Mouse (Mus musculus) thymus, postnatal 25 days (tissue): ENCODE measurements at regions not wholly inside any gene's neighbourhood (a gene's known extent, or its start where the extent isn't known, plus 50 kb on each side); places are given as distances from the start of the nearest gene placed in this dataset.
"Not testable (repeated sequence)": the region's sequence is repeated elsewhere in the genome, so short reads cannot be mapped to it uniquely, and the experiment has no call there.

Source experiments
- DNase-seq: peaks from one replicate; pipeline ENCODE4 v3.0.0; 2022

DNA sequence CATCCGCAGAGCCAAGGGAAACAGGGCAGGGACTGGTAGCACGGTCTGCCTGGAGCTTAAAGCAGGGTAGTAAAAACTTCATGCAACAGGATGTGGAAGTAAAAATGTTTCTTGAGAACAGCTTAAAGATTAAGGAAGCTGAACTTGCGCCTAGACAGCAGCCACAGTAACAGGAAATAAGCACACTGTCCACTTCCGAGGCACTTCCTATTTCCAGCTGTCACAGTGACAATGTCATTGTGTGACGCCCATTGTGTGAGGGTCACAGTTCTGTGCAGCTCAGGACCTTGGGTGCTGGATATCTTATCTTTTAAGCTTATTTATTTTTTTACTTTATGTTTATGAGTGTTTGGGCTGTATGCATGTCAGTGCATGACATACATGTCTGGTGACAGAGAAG, 147.7 kb upstream of the Ubl3 start:
- no peak for DNase-seq

- no peak for DNase-seq
Observed at GRCm38 (mm10) chr5:148697631-148698368, 145.2 kb upstream of the Ubl3 start.

- no peak for DNase-seq
Observed at GRCm38 (mm10) chr5:148694352-148694751, 141.8 kb upstream of the Ubl3 start.

DNA sequence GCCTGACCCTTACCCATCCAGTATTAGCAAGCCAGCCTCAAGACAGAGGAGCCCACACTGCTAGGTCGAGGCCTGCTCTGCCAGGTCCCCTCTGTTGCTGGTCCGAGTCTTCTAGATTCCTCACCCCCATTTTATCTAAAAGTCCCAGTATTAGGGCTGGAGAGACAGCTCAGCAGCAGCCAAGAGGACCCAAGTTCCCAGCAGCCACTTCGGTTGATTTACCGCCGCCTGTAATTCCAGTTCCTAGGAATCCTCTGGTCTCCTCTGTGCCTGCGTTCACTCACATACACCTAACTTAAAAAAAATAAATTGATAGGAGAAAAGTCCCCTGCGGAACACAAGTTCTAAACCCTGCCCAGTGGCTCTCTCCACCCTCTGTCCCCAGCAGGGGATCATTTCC, 138.9 kb upstream of the Ubl3 start:
- no peak for DNase-seq

DNA sequence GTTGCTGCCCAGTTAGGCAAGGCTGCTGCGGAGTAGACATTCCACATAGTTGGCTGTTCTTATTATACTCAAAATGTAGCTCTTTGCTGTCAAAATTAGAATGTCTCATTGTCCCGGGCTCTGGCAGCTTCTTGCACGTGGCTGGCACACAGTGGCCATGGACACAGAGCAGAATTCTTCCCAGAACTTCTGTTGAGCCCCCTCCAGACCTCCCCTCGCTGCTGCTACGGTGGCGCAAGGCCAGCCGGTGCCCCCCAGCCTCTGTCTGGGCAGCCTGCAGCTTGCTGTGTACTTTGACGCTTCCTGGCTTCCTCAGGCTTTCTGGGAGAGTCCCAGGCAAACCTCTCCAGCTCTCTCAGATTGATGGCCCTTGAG, 138.2 kb upstream of the Ubl3 start:
- no peak for DNase-seq

DNA sequence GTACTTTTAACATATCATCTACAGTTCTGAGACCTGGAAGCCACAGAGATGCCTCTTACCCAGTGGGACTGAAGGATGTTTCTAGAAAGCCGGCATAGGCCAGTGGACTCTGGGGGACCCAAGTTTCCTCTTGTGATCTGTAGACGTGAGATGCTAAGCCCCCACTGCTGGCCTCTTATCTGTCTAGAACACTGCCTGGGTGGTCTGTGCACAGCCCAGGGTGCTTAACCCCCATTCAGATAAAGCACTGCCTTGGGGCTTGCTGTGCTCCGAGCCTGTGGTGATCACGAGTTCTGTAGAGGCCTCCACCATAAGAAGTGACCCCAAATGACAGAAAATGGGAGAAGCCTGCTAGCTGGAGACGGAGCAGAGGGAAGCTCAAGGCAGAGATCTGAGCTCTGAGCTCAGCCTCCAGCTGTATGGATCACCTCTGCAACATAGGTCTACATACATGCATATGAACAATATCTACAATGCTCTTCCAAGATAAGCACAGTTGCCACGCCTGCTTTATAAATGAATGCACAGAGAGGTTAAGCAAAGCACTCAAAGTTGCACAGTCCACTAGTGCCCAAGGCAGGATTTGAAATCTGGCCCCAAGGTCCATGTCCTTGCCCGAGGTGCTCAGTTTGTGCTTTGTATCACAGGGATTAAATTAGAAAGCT, 137.7 kb upstream of the Ubl3 start:
- DNase-seq: no peak

DNA sequence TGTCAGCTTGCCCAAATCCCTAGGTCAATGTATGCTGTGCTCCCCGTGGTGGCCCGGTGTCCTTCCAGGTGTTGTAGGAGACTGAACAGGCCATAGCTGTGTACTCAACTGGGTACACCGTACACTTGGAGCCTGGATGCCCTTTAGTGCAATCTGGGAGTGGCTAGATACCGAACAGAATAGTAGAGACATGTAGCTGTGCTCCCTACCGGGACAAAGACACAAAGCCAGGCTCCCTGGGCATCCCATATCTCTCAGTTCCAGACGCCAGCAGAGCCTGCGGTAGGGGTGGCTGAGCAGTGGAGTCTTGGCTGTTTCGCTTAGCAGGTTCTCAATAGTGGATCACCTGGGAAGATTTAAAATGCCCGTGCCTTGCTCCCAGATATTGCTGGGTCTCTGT, 136.7 kb upstream of the Ubl3 start:
- DNase-seq: no peak

GRCm38 (mm10) chr5:148688501-148688900, 135.9 kb upstream of the Ubl3 start:
- DNase-seq: no peak

DNA sequence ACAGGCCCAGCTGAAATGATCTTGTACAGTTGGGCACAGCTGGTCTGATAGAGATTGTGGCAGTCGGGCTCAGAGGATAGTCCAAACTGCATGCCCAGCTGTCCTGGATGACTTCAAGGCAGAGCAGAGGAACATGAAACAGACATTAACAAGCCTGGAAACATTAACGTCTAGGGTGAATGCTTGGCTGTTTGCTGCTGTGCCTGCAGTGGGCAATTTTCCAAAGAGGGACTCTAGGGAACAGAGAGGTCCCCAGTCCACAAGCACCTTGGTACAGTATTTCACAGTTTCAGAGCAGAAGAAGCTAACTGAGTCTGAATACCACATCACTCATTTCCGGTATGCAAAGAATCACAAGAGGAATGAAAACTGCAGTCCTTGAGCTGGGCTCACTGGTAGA, 135.2 kb upstream of the Ubl3 start:
- no peak for DNase-seq

DNA sequence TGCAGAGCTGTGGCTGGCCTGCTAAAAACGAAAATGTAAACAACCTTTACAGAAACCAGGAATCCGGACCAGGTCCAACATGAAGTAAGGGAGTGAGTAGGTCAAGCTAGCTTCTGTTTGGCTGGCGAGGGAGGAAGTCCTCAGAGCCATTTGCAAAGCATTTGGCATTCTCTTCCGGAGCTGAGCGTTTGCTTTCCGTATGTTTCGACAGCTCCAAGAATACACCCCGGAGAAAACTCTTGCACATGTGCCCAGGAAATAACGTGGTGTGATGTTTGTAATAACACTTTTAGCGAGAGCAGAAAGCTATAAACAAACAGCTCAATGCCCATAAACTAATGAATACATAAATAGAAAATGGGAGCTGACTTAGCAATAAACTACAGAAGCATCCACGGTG, 131.6 kb upstream of the Ubl3 start:
- DNase-seq: no peak

- DNase-seq: no peak
Observed at GRCm38 (mm10) chr5:148682553-148682952, 130.0 kb upstream of the Ubl3 start.

DNA sequence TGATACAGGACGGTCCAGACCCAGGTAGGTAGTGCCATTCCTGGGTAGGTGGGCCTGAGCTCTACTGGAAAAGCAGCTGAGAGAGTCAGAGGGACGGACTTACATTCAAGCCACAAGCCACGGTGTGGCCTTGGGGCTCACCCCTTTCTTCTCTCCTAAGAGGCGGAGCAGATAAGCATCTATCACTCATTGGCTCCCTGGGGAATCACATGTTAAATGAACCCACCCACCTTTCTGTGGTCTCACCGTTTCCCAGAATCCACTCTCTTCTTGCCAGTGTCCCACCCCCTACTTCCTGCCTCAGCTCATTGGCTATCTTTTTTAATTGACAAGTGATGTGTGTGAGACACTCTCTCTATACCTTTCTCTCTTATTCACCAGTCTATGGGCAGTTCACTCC, 127.8 kb upstream of the Ubl3 start:
- no peak for DNase-seq

DNA sequence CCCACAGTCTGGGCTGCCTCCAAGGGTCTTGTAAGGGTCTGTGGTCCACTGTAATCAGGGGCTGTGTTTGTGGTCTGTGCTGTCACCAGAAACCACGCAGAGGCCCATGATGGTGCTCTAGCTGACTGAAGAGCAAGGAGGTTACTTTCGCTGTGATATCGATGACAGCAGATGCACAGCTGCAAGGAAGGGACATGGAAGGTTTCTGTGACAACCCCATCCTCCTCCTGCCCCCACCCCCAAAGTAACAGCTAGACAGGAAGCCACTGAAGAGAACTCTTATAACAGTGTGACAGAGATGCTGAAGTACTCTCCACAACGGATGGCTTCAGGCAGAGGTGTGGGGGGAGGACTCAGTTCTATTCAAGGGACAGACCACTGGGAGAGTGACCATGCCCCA, 127.0 kb upstream of the Ubl3 start:
- DNase-seq: peak; percentile 33

GRCm38 (mm10) chr5:148678285-148678937, 125.8 kb upstream of the Ubl3 start:
- DNase-seq: not testable (repeated sequence)

- DNase-seq: peak; percentile 26
Observed at GRCm38 (mm10) chr5:148674281-148674680, 121.7 kb upstream of the Ubl3 start.

- no peak for DNase-seq
Observed at GRCm38 (mm10) chr5:148662281-148662741, 109.7 kb upstream of the Ubl3 start.

DNA sequence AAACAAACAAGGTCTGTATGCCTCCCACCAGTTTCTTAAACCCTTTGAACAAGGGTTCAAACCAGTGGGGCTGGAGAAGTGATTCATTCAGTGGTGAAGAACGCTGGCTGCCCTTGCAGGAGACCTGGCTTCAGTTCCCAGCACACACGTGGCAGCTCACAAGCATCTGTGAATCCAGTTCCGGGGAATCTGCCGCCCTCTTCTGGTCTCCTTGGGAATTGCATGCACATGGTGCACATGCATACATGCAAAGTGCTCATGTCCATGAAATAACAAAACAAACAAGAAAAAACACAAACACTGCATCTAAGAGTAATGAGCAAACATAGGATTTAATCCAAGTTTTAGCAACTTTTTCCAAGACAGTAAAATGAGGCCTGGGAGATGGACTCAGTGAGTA, 108.5 kb upstream of the Ubl3 start:
- DNase-seq: peak; percentile 15

GRCm38 (mm10) chr5:148657936-148658640, 105.5 kb upstream of the Ubl3 start:
- DNase-seq: no peak

GRCm38 (mm10) chr5:148652525-148653243, 100.1 kb upstream of the Ubl3 start:
- DNase-seq: no peak

DNA sequence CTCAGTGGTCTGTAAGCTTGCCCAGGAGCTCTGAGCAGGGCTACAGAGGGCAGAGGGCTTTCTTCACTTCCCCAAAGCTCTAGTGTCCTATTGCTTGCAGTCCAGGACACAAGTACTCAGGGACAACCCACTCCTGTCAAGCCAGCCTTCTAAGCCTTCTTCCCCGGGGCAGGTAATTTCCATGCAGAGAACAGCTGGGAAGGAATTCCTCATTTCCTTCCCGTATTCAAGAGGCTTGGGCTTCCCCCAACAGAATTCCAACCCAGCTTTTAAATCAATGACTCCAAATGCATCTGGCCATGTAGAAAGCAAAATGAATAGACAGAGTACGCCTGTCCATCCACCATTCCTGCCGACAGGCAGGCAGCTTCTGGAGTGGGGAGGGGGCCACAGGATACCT, 99.1 kb upstream of the Ubl3 start:
- DNase-seq: no peak

DNA sequence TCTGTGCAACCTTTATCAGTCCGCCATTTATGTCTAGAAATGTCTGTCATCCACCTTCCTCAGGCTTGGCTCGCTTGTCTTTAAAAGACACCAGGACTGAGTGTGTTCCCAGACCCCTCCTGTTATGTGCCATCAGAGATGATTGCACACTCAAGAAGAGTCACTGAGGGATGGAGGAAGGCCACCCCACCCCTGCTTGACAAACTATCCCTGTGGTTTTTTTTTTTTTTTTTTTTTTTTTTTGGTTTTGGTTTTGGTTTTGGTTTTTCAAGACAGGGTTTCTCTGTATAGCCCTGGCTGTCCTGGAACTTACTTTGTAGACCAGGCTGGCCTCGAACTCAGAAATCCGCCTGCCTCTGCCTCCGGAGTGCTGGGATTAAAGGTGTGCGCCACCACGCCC, 97.0 kb upstream of the Ubl3 start:
- not testable (repeated sequence) for DNase-seq

GRCm38 (mm10) chr5:148649123-148649522, 96.5 kb upstream of the Ubl3 start:
- no peak for DNase-seq

GRCm38 (mm10) chr5:148647644-148648043, 95.1 kb upstream of the Ubl3 start:
- DNase-seq: no peak
